Mouse (Mus musculus) splenic B cell, adult 2 months (primary cell): Measurements from ENCODE around the gene Cyp2b23.
"Not testable (repeated sequence)": the region's sequence is repeated elsewhere in the genome, so short reads cannot be mapped to it uniquely, and the experiment has no call there.

Experiments
- DNase-seq: peaks from one replicate; pipeline ENCODE4 v3.0.0-alpha.2; 2011; ENCODE audit warnings: low read depth, low spot score
- H3K27me3 ChIP-seq: 2 replicates; pipeline ENCODE4 v1.6.1; 2012; ENCODE audit warnings: mild to moderate bottlenecking, low read length, moderate library complexity, mixed read lengths; ENCODE audit not compliant: control insufficient read depth, poor library complexity, insufficient read depth, severe bottlenecking
- H3K36me3 ChIP-seq: 2 replicates; pipeline ENCODE4 v1.6.1; 2012; ENCODE audit warnings: mild to moderate bottlenecking, low read length, moderate library complexity, mixed read lengths; ENCODE audit not compliant: control insufficient read depth, poor library complexity, insufficient read depth, severe bottlenecking

The Cyp2b23 gene

GRCm38 (mm10) chr7:26686337-26686736, at the start of gene Cyp2b23:
Gene Cyp2b23, minus strand, starts transcription at chr7:26686437.
- Histone ChIP-seq H3K27me3 (no peaks in the 10 kb centered on the region), H3K36me3 (no peaks in the 10 kb centered on the region)
- no peak for DNase-seq

- Histone ChIP-seq H3K36me3 (no peaks in the 10 kb centered on the region), H3K27me3 (no peaks in the 10 kb centered on the region)
- no peak for DNase-seq
Measured at GRCm38 (mm10) chr7:26711061-26711460, 24.8 kb upstream of the Cyp2b23 start.

GRCm38 (mm10) chr7:26707061-26707460, 20.8 kb upstream of the Cyp2b23 start:
- no peak for DNase-seq
- H3K27me3 ChIP-seq, result no peaks in the 10 kb centered on the region
- no peaks in the 10 kb centered on the region for H3K36me3 ChIP-seq

GRCm38 (mm10) chr7:26706191-26706590, 20.0 kb upstream of the Cyp2b23 start:
- DNase-seq, H3K36me3 ChIP-seq, H3K27me3 ChIP-seq: not testable (repeated sequence)

GRCm38 (mm10) chr7:26700151-26700550, 13.9 kb upstream of the Cyp2b23 start:
- no peaks in the 10 kb centered on the region for H3K27me3 ChIP-seq
- no peaks in the 10 kb centered on the region for H3K36me3 ChIP-seq
- DNase-seq, result no peak

- no peak for DNase-seq
- no peaks in the 10 kb centered on the region for H3K36me3 ChIP-seq
- H3K27me3 ChIP-seq, result no peaks in the 10 kb centered on the region
Measured at GRCm38 (mm10) chr7:26685713-26686112, 524 bp downstream of the Cyp2b23 start.

- not testable (repeated sequence) for DNase-seq, H3K36me3 ChIP-seq, H3K27me3 ChIP-seq
Measured at GRCm38 (mm10) chr7:26667466-26667865, 18.8 kb downstream of the Cyp2b23 start.

GRCm38 (mm10) chr7:26666011-26666410, 20.2 kb downstream of the Cyp2b23 start:
- no peaks in the 10 kb centered on the region for H3K36me3 ChIP-seq
- no peaks in the 10 kb centered on the region for H3K27me3 ChIP-seq

GRCm38 (mm10) chr7:26618364-26618763, 67.9 kb downstream of the Cyp2b23 start, which contains the start of gene Vmn1r185:
Gene Vmn1r185, minus strand, starts transcription at chr7:26618464.
- not testable (repeated sequence) for H3K27me3 ChIP-seq, DNase-seq

More at GRCm38 (mm10) chr7:26666011-26666410, 20.2 kb downstream of the Cyp2b23 start:
- DNase-seq, result no peak

More at GRCm38 (mm10) chr7:26618364-26618763, 67.9 kb downstream of the Cyp2b23 start, which contains the start of gene Vmn1r185:
- not testable (repeated sequence) for H3K36me3 ChIP-seq
